Mouse (Mus musculus) frontal cortex, postnatal 36 days (tissue): ENCODE data around the gene Mbl1.

Experiments used
- DNase-seq, 2 experiments: peaks; one replicate each; pipeline ENCODE4 v3.0.0; 2022; ENCODE audit warnings: low spot score in 2 of 2

The Mbl1 gene

DNA sequence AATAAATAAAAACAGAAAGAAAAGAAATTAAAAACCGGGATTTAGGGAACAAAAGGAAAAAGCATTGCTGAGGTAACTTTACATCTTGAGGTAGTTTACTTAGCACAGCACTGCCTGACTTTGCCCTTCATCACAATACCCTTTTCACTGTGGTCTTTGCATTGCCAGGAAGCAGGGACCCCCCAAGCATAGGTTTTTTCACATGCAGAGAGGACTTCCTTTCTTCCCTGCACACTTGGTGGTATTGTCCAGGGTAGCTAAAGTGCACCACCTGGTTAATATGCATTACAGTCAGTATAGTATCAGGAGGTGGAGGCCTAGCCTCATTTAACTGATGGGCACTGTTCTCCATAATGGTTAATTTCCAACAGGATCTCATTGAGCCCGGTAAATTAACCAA lies 38.2 kb downstream of the Mbl1 start:
- no peak for DNase-seq

DNA sequence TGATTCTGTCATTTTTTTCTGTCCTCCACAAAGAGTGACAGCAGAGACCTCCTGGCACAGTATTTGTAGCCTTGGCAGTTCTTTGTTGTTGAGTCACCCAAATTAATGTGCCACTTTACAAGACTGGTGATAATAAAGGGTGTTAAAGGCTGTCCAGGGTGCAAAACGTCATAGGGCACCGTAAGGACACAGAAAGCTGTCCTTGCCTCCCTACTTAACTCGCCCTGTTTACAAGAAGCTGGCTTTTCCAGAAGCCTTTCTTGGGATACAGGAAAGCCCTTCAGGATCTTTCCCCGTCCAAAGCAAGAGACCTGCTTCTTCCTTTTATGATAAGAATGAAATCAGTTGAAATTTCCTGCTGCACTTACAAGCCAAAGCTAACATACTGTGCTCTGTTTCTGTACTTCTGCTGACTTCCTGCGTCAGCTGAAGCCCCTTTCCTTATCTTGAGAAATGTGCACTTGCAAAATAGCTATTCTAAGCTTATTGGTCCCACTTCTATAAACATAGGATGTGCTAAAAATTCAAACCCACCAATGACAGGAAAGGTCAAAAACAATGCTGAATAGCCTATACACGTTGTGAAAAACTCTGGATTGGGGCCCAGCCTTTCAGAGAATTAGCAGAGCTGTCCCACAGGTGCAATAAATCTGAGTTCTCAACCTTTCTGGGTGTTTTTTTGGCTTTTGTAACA lies 46.9 kb downstream of the Mbl1 start:
- DNase-seq: no peak
